Mouse (Mus musculus): ENCODE measurements around the gene Pot1b.

GRCm38 (mm10) chr17:55726193-55726592 lies 13.8 kb upstream of the Pot1b start:
- TF ChIP-seq POLR2A (IDR thresholded peaks at IDR 0.05; ENCODE audit: insufficient read depth, low read depth, low read length) (no peak), CTCF (IDR thresholded peaks at IDR 0.05) (no peak), EP300 (IDR thresholded peaks at IDR 0.05; ENCODE audit: insufficient read depth, low read depth, low read length) (no peak)

Measured in heart, adult 2 months (tissue).